Mouse (Mus musculus): ENCODE results near the gene Trpv2.
A peak's percentile ranks its signal among the peaks of the same experiment; 100 is the strongest.

The Trpv2 gene

DNA sequence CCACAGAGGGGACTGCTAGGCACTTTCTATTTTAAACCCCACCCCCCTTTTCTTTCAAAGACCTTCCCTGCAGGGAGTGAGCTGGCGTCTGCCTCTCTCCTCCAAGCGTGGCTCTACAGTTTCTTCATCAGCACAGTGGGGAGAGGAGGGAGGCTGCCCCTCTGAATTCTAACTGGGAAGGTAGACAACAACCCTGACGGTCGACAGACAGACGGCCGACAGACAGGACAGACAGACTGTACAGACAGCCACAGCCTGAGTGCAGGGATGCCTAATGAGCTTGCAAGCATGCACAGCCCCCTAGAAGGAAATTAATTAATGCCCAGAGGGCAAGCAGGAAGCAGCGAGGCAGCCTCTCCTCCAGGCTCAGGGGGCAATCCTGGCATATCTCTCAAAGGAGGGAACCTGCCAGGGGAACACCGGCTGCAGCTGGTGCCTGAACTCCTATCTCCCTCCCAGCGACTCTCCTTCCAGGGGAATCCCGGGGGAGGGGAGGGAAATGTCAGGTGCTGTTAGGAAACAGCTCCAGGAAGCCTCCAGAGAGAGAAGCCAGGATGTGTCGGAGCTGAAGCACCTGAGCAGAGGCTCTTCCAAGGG lies 56.0 kb downstream of the Trpv2 start:
- no peak for DNase-seq

DNA sequence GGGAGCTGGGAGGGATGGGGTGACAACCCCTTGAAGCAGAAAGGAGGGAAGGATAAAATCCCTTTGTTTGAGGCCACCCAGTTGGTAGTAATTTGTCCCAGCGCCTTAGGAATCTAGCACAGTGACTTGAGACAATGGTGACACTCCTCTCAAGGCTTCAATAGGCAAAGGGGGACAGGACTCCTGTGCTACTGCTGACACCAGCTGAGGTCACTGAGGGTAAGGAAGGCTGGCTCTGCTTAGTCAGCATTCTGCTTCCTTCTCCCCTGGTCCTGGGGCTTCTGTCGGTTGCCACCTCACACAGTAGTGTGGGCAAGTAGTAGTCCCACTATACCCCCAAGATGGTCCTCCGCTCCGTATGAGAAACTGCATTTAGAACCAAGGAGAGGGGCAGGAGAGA lies 56.9 kb downstream of the Trpv2 start:
- no peak for DNase-seq

DNA sequence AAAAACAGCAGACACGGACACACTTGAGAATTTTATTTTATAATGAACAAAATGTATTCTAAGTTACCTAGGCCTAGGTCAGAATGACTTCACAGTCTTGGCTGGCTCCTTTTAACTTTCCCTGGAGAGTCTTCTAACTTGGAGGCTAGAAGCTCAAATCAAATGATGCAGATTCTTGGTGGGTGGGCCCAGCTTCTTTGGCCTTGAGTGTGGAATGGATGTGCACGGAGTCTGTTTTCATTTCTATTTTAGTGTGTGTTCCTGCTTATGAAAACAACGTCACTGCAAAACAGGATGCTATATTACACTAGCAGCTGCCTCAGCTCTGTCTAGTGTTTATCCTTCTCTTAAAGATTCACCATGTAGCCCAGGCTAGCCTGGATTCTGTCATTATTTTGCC lies 61.1 kb downstream of the Trpv2 start:
- DNase-seq: no peak

GRCm38 (mm10) chr11:62636105-62636839 lies 62.0 kb downstream of the Trpv2 start:
- DNase-seq: no peak

DNA sequence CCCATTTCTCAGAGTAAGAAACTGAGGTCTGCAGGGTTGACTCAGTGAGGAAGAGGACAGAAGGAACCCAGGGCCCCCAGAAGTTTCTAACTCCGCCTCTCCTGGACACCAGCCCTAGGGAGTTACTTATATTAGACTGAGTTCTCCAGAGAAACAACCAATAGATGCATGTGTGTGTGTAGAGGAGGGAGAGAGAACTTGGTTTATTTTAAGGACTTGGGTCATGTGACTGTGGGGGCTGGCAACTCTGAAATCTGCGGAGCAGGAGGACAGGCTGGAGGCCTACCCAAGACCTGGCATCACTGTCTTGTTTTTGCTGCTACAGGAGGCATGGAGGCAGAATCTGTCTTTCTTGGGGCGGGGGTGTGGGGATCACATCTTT lies 62.5 kb downstream of the Trpv2 start:
- DNase-seq: no peak

GRCm38 (mm10) chr11:62637401-62637800 lies 63.1 kb downstream of the Trpv2 start:
- DNase-seq: no peak

GRCm38 (mm10) chr11:62637806-62638205 lies 63.5 kb downstream of the Trpv2 start:
- DNase-seq: no peak

GRCm38 (mm10) chr11:62638402-62638801 lies 64.1 kb downstream of the Trpv2 start:
- no peak for DNase-seq

DNA sequence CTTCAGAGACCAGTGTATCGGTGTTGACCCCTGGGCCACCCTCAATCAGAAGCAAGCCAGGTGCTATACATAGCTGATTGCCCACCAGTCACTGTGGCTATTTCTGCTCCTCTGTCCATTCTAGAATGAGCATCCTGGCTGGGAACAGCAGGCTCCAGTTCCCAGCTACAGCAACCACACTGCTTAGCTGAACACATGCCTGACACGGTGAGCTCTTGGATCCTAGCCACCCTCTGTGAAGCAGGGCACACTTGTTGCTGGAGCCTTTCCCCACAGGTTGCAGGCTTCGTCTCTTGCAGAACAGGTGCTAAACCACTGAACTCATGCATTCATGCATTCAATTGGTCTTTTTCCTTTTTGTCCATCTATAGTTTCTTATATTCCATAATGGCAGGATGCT lies 66.1 kb downstream of the Trpv2 start:
- no peak for DNase-seq

GRCm38 (mm10) chr11:62642023-62642844 lies 67.9 kb downstream of the Trpv2 start:
- DNase-seq: no peak

- DNase-seq: peak in 1 of 2 experiments; percentile 23
Observed at GRCm38 (mm10) chr11:62643011-62643631, 68.8 kb downstream of the Trpv2 start.

GRCm38 (mm10) chr11:62643681-62644363 lies 69.5 kb downstream of the Trpv2 start:
- DNase-seq: no peak

GRCm38 (mm10) chr11:62644602-62645336 lies 70.5 kb downstream of the Trpv2 start:
- no peak for DNase-seq

DNA sequence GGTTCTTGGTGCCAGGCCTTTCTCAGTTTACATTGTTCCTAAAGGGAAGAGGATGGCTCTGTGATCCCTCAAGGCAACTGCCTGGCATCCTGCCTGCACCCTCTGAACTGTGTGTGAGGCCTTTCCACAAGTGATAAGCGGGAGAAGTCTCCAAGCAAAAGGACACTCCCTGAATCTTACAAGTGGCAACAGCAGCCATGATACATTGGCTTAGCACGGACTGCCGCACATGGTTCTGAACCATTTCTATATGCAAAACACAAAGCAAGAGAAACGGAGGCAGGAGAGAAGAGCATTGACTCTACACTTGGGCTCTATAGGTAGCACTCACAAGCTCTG lies 71.0 kb downstream of the Trpv2 start:
- DNase-seq: no peak

- DNase-seq: peak in 1 of 2 experiments; percentile 22
Observed at GRCm38 (mm10) chr11:62645732-62646494, 71.6 kb downstream of the Trpv2 start.

DNA sequence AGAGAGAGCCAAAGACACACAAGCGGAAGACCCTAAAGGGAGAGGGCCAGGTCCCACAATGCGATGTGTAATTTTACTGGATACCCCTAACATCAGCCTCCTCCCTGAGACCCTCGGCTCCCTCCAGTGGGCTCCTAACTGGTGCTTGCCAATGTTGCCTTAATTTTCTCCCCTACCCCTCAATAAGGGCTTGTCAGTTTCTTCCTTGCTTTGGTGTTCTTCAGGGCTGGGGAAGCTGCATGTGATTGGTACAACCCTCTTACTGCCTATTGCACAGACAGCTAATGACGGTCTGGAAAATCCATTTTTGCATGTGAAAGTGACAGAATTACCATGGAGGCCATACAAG lies 72.2 kb downstream of the Trpv2 start:
- no peak for DNase-seq

DNA sequence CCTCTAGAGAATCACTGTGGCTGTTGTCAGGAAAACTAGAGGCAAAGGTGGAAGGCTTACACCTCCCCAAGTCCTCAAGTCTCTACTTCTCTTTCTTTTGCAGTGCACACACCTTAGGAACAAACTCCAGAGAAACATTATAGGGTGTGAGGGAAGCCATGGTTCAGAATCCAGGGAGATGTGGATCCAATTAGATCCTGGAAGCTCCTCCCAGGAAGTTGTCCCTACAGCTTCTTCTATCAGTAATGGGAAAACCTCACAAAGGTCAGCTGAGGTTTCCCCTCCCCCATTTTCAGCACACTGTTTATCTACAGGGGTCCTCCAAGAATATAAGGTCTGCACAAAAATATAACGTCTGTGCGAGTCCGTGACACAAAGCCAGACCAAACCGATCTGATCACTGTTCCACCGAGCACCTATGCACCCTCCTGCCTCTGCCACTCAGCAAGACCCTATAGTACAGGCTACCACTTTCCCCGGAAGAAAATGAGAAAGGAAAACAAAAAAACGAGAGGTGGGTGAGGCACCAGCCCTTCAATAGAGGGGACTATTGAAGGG lies 72.8 kb downstream of the Trpv2 start:
- DNase-seq: no peak

DNA sequence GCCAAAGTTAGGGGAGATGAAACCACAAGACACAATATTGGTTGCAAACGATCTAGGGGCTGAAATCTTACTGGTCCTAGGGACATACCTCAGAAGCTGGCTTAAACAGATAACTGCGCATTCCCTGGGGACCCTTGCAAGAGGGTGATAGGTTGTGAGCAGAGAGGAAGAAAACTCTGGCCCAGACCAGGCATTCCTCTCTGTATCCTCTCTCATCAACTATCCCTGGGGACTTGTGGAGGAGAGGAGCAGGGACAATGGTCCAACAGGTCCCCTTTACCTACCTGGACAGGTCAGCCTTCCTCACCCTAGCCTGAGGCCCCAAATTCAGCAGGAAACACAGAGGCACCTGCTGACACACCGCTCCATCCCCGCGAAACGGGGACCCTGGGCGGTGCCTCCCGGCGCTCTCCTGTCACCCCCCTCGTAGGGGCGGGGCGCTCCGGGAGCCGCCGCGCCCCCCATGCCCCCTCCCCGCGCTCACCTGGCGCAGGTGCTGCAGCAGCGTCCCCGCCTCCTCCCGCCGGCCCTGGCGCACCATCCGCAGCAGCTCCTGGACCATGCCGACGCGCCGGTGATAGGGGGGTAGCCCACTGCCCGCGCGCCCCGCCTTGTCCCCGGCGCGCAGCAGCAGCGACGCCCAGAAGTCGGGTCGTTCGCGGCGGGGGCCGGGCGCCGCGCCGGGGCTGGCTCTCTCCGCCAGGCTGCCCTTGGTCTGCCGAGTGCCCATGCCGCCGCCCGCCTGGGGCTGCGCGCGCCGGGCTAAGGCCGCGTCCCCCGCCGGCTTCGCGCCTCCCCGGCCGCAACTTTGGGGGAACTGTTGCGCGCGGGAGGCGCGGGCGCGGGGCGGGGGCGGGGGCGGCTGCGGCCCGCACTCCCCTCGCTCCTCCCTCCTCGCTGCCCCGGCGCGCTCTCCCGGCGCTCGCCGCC lies 73.6 kb downstream of the Trpv2 start, which contains the start of gene Lrrc75a:
Lrrc75a (minus strand) TSS at position 863 of the 930 bp plus-strand sequence.
- peak in 1 of 2 experiments; percentile 38 for DNase-seq

GRCm38 (mm10) chr11:62648591-62649391 lies 74.5 kb downstream of the Trpv2 start, which contains the start of gene Mmgt2:
Mmgt2 (plus strand) TSS chr11:62648664.
- peak; percentile 92 to 98 for DNase-seq
